Mouse (Mus musculus) ES-Bruce4 (cell line): ENCODE data around the gene Ap1b1.

ENCODE experiments used
- CTCF ChIP-seq: IDR thresholded peaks from one replicate; pipeline ENCODE4 v1.8.1; 2011; ENCODE audit warnings: low read depth, low read length
- POLR2A ChIP-seq: IDR thresholded peaks from one replicate; pipeline ENCODE4 v1.8.1; 2011; ENCODE audit warnings: low read length; ENCODE audit not compliant: insufficient read depth

DNA sequence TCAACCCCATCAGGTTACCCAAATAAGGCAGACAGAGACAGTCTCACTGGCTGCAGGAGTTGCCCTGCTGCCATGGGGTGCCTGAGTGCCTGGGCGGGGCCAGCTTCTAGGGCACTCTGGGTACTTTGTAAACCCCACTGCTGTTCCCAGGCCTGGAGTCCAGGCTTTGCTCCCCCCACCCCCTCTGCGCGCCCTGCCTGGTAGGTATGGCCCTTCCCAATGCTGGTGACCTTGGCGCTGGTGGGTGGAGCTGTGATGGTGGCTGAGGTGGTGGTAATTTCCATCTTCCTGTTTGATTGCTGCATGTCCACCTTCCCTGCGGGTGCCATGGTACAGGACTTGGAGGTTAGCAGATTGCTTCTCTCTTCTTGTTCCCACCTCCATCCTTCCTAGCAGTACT is 54.0 kb downstream of the Ap1b1 start:
- no peak for TF ChIP-seq CTCF
- TF ChIP-seq POLR2A, result no peak
